Mouse (Mus musculus): Measurements from ENCODE around the gene Arih2. TPM values are rescaled to one million over a fixed set of nuclear protein-coding genes. Genes with fewer than 3 reads are reported as not detected.
"Not testable (repeated sequence)": the region's sequence is repeated elsewhere in the genome, so short reads cannot be mapped to it uniquely, and the experiment has no call there.

Gene Arih2
- total and polyA plus RNA-seq, 2 experiments from 2014 or later, result 38.2 to 59.5 TPM

GRCm38 (mm10) chr9:108661677-108662612 is 12.8 kb upstream of the Arih2 start, which contains the start of gene Slc25a20:
Slc25a20 (plus strand) TSS chr9:108662088.
- Histone ChIP-seq H3K9me3 (replicated peaks; ENCODE audit: control insufficient read depth, low read length) (no peaks in the 10 kb centered on the region), H3K27ac (ENCODE audit: low read depth) (peak within 1 kb of the TSS; percentile 84), H3K9ac (replicated peaks; ENCODE audit: low read depth, low read length) (peak within 1 kb of the TSS; percentile 64), H3K27me3 (ENCODE audit: control insufficient read depth, insufficient read depth, low read length) (no peaks in the 10 kb centered on the region), H3K4me3 (ENCODE audit: low read depth, low read length) (peak within 1 kb of the TSS; percentile 80), H3K36me3 (replicated peaks; ENCODE audit: control insufficient read depth, insufficient read depth, low read length) (0 out of 2 replicates have a peak, but pooled peaks cover 5% of the 10 kb centered on the region), H3K4me2 (ENCODE audit: low read depth, low read length) (peak within 1 kb of the TSS; percentile 80), H3K4me1 (ENCODE audit: control insufficient read depth, insufficient read depth) (peaks cover 8% of the 10 kb centered on the region; the same call in 1 of the 2 replicates)
- WGBS, result 1% methylated on average over 37 of the region's 37 CpGs
- ATAC-seq (ENCODE audit: insufficient read depth, low read depth) (peak; percentile 96), DNase-seq (ENCODE audit: low spot score) (peak; percentile 91)
- TF ChIP-seq CTCF (IDR thresholded peaks at IDR 0.05; ENCODE audit: low read depth) (no peak), EP300 (IDR thresholded peaks at IDR 0.05; ENCODE audit: low read depth) (0 out of 2 replicates have a peak, but pooled peaks have one; percentile 32)

GRCm38 (mm10) chr9:108655865-108656264 is 6.7 kb upstream of the Arih2 start:
- H3K4me2 ChIP-seq (ENCODE audit: low read depth, low read length); ATAC-seq (ENCODE audit: insufficient read depth, low read depth); H3K27ac ChIP-seq (ENCODE audit: low read depth); H3K27me3 ChIP-seq (ENCODE audit: control insufficient read depth, insufficient read depth, low read length); H3K36me3 ChIP-seq (replicated peaks; ENCODE audit: control insufficient read depth, insufficient read depth, low read length); DNase-seq (ENCODE audit: low spot score); H3K4me3 ChIP-seq (ENCODE audit: low read depth, low read length); H3K9ac ChIP-seq (replicated peaks; ENCODE audit: low read depth, low read length); H3K9me3 ChIP-seq (replicated peaks; ENCODE audit: control insufficient read depth, low read length); H3K4me1 ChIP-seq (ENCODE audit: control insufficient read depth, insufficient read depth): not testable (repeated sequence)
- WGBS, result 63% methylated on average over 6 of the region's 7 CpGs

- H3K4me3 ChIP-seq (ENCODE audit: low read depth, low read length), result no peak overlapping the region
- H3K9ac ChIP-seq (replicated peaks; ENCODE audit: low read depth, low read length), result no peak overlapping the region
- H3K36me3 ChIP-seq (replicated peaks; ENCODE audit: control insufficient read depth, insufficient read depth, low read length), result no peaks in the 10 kb centered on the region
- no peaks in the 10 kb centered on the region for H3K9me3 ChIP-seq (replicated peaks; ENCODE audit: control insufficient read depth, low read length)
- H3K4me2 ChIP-seq (ENCODE audit: low read depth, low read length), result no peak overlapping the region
- no peak for ATAC-seq (ENCODE audit: insufficient read depth, low read depth)
- peaks cover 6% of the 10 kb centered on the region for H3K4me1 ChIP-seq (ENCODE audit: control insufficient read depth, insufficient read depth)
- WGBS, result 75% methylated on average over 10 of the region's 10 CpGs
- TF ChIP-seq CTCF (IDR thresholded peaks at IDR 0.05; ENCODE audit: low read depth), result no peak
- H3K27me3 ChIP-seq (ENCODE audit: control insufficient read depth, insufficient read depth, low read length), result no peaks in the 10 kb centered on the region
- DNase-seq (ENCODE audit: low spot score), result no peak
- no peak overlapping the region for H3K27ac ChIP-seq (ENCODE audit: low read depth)
Measured at GRCm38 (mm10) chr9:108654566-108655464, 5.6 kb upstream of the Arih2 start.

GRCm38 (mm10) chr9:108649561-108650440 is 615 bp upstream of the Arih2 start:
- Histone ChIP-seq H3K4me2 (ENCODE audit: low read depth, low read length) (peak overlapping the region; percentile 71), H3K9ac (replicated peaks; ENCODE audit: low read depth, low read length) (peak overlapping the region; percentile 84), H3K9me3 (replicated peaks; ENCODE audit: control insufficient read depth, low read length) (no peaks in the 10 kb centered on the region), H3K27me3 (ENCODE audit: control insufficient read depth, insufficient read depth, low read length) (no peaks in the 10 kb centered on the region), H3K4me1 (ENCODE audit: control insufficient read depth, insufficient read depth) (peaks cover 8% of the 10 kb centered on the region), H3K4me3 (ENCODE audit: low read depth, low read length) (peak overlapping the region; percentile 79), H3K27ac (ENCODE audit: low read depth) (peak overlapping the region; percentile 98), H3K36me3 (replicated peaks; ENCODE audit: control insufficient read depth, insufficient read depth, low read length) (no peaks in the 10 kb centered on the region)
- WGBS, result 11% methylated on average over 29 of the region's 29 CpGs
- DNase-seq (ENCODE audit: low spot score), result peak; percentile 26
- peak; percentile 33 for ATAC-seq (ENCODE audit: insufficient read depth, low read depth)
- TF ChIP-seq EP300 (IDR thresholded peaks at IDR 0.05; ENCODE audit: low read depth) (no peak), CTCF (IDR thresholded peaks at IDR 0.05; ENCODE audit: low read depth) (no peak)

DNA sequence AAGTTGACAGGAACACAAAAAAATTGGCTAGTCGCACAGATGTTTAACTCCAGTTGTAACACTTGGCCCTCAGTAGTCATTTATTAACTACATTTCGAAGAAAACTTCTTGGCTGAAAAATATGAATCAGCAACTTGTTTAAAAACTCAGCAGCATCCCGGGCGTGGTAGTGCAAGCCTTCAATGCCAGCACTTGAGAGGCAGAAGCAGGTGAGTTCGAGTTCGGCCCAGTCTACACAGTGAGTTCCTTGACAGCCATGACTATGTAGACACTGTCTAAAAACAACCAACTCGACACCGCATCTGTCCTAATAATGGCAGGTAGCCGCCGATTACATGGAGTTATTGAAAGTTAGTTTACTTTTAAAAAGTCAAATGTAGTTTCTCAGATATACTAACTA is 1.0 kb downstream of the Arih2 start:
- TF ChIP-seq CTCF (IDR thresholded peaks at IDR 0.05; ENCODE audit: low read depth) (no peak), EP300 (IDR thresholded peaks at IDR 0.05; ENCODE audit: low read depth) (no peak)
- ATAC-seq (ENCODE audit: insufficient read depth, low read depth) (no peak), DNase-seq (ENCODE audit: low spot score) (no peak)
- H3K27ac ChIP-seq (ENCODE audit: low read depth), result peak overlapping the region; percentile 98
- peak overlapping the region; percentile 79 for H3K4me3 ChIP-seq (ENCODE audit: low read depth, low read length)
- H3K36me3 ChIP-seq (replicated peaks; ENCODE audit: control insufficient read depth, insufficient read depth, low read length), result peaks cover 3% of the 10 kb centered on the region; the same call in 1 of the 2 replicates
- H3K4me1 ChIP-seq (ENCODE audit: control insufficient read depth, insufficient read depth), result peaks cover 8% of the 10 kb centered on the region
- H3K9ac ChIP-seq (replicated peaks; ENCODE audit: low read depth, low read length), result peak overlapping the region; percentile 84
- WGBS, result 23% methylated on average over 10 of the region's 10 CpGs
- H3K9me3 ChIP-seq (replicated peaks; ENCODE audit: control insufficient read depth, low read length), result no peaks in the 10 kb centered on the region
- H3K4me2 ChIP-seq (ENCODE audit: low read depth, low read length), result peak overlapping the region; percentile 71
- no peaks in the 10 kb centered on the region for H3K27me3 ChIP-seq (ENCODE audit: control insufficient read depth, insufficient read depth, low read length)
